Mouse (Mus musculus) mesoderm, embryonic 11.5 days (tissue): ENCODE results near the gene Pxmp4.

Experiments
- DNase-seq: peaks from one replicate; pipeline ENCODE4 v3.0.0-alpha.2; 2012; ENCODE audit warnings: low read depth, low spot score

Pxmp4 gene

DNA sequence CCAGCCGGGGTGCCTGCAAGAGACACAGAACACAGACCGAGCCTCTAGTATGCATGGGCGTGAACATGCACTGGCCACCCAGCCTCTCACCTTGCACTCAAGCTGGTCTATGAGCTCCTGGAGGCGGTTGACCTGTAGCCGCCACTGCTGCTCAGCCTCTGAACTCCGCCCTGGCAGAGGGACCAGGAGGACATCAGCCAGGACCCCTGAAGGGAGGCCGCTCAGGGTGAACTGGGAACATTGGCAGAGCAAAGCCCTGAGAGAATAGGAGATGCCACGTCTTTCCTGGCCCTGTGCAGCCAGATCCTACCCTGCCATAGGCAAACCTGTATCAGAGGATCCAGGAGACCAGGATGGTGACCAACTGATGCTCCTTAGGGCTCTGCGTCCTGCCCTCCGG, 56.8 kb downstream of the Pxmp4 start, which contains the start of gene 1700003F12Rik:
TSS of gene 1700003F12Rik (plus strand) at position 375 of the 400 bp plus-strand sequence.
- DNase-seq: no peak

DNA sequence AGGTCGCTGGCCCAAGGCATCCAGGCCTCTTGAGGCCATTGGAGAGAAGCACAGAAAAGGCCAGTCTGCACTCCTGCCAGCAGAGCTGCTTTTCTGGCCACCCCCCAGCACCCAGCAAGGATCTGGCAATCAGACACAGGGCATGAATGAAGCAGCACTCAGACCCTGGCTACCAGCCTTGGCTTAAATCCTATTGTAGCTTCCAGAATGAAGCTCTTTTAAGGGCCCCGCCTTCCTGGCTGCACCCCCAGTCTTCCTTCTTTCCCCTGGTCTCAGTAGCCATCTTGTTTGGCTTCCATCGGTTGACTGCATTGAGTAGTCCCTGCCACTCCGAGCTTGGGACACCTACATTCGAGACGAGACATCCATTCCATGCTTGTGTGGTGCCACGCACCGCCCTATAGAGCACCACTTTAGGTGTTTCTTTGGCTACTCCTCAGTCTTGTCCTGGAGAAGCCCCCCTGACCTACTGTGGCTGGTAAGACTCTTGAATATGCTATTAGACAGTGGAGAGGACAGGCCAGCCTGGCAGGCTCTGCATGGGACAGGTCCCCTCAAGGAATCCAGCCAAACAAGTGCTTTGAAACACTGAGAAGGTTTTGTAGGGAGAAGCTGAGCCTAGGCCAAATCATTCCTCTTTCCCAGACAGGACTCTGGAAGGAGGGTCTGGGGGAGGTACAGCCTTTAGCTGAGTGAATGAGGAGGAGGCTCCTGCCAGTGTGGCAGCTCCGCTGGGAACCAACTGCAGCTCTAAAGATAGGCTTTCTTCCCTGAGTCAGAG, 59.8 kb downstream of the Pxmp4 start:
- DNase-seq: no peak

DNA sequence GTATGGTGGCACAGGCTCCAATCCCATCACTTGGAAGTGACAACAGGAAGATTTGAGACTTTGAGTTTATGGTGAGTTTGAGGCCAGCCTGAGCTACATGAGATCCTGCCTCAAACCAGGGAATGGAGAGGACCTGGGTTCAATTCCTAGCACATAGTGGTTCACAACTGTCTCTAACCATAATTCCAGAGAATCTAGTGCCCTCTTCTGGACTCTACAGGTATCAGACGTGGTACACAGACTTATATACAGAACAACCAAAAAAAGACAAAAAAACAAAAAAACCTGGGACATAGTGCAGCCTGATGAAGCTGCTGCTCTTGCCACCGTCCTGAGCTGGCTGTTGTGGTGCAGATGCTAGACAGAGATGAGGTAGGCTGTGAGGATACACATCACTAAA, 61.9 kb downstream of the Pxmp4 start:
- DNase-seq: no peak

- DNase-seq: peak; percentile 36
Measured at GRCm38 (mm10) chr2:154539720-154540119, 63.8 kb downstream of the Pxmp4 start.

- no peak for DNase-seq
Measured at GRCm38 (mm10) chr2:154538710-154539109, 64.8 kb downstream of the Pxmp4 start.

DNA sequence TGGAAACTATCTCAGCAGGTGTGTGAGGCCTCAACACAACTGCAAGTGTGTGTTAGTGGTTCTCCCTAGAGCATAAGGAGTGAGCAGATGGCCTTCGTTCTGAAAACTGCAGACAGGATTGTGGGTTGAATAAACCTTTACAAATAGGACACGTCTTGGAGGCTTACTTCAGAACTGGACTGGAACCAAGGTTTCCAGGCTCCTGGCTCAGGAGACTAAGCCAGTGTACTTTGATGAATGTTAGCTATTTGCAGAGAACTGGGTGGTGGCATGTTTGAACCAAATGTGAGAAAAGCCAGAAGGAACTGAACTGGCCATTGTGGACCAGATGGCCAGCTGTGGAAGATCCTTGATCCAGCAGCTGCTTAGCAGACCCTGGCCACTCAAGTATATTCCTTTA, 65.2 kb downstream of the Pxmp4 start:
- DNase-seq: no peak
